Mouse (Mus musculus) left cerebral cortex, adult 8-10 months (tissue): ENCODE results near the gene Dctn1. TPM values are rescaled to one million over a fixed set of nuclear protein-coding genes. Genes with fewer than 3 reads are reported as not detected.
"Not testable (repeated sequence)": the region's sequence is repeated elsewhere in the genome, so short reads cannot be mapped to it uniquely, and the experiment has no call there.

ENCODE experiments used
- DNase-seq, 2 experiments: peaks; one replicate each; pipeline ENCODE4 v3.0.0; 2022; ENCODE audit warnings: low spot score in 2 of 2
- total RNA-seq, 4 experiments: library from RNA; stranded (reverse); gene quantifications; 2 replicates each; pipeline ENCODE4 v1.2.4; 2022

The Dctn1 gene
- total RNA-seq, 4 experiments from 2014 or later, result 347 to 364 (median 356) TPM

- no peak for DNase-seq
These were observed 29.3 kb upstream of the Dctn1 start for GRCm38 (mm10) chr6:83136291-83136880.

- DNase-seq, result no peak
These were observed 28.7 kb upstream of the Dctn1 start for GRCm38 (mm10) chr6:83136881-83137575.

DNA sequence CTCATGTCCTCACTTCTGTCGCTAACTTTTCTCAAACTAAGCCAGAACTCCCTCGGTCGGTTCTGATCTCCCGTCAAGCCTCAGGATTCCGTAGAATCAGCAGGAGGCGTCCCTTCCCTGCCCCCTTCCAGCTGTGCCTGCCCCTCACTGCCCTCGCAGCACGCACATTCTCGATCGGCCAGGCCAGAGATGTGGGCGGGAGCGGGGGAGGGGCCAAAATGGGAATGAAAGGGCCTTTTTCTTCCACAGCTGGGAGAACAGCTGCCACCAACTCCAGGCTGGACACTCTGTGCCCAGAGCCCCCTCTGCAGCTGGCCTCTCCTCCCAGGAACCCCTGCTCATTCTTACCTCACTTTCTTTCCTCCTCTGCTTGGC, 28.2 kb upstream of the Dctn1 start:
- peak; percentile 57 to 80 for DNase-seq

DNA sequence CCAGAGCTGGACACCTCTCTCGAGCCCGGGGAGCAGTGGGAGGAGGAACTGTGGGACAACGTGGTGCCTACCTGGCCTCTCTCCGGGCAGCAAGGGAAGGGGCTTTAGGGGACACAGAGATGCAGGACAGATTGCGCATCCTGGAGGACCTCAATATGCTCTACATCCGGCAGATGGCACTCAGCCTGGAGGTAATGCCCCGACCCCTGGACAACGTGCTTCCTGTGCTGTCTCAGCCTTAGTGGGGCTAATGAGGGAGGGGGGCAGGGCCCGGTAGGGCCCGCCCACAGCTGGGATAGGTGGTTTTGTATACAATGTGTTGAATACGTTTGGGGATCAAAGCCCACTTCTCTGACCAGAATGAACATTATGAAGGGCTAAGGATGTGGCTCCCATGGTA, 27.7 kb upstream of the Dctn1 start:
- no peak for DNase-seq

DNA sequence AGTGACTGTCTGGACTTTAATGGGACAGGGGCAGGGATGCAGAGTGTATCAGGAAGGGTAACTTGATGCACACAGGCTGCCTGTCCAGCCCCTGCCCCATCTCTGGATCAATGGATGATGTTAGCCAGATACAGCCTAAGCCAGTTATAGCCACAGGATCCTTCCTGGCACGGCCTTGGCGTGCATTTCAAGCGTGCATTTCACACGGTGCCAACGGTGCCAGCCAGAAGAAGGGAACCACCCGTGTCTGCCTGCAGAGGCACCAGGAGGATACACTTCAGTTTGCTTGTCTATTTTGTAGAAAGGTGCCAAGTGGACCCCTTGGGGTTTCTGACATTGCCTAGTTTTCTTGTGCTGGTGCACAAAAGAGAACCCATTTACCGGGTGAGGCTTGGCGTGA, 25.7 kb upstream of the Dctn1 start:
- no peak for DNase-seq

GRCm38 (mm10) chr6:83141636-83142035, 24.1 kb upstream of the Dctn1 start:
- no peak for DNase-seq

DNA sequence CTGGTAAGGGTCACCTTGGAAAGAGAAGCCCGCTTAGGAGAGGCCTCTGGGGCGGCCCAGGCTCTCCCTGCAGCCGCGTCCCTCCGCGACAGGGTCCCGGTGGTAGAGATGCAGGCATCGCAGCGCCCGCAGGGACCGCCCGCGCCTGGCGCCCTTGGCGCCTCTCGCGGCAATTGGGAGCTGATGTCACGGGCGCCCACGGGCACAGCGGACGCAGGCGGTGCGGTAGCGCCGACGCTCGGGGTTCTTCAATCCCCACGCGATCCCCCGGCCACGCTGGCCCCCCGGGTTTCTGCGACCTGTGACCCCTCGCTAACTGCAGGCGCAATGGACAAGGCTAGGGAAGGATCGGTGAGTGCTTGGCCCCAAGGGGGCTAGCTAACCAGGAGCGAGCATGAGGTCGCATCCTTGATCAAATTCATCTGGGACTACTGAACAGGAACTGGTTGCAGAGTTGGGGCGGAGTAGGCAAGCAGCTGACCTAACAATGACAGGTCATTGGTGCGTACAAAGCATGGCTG, 23.4 kb upstream of the Dctn1 start:
- DNase-seq, result peak in 1 of 2 experiments; percentile 68

DNA sequence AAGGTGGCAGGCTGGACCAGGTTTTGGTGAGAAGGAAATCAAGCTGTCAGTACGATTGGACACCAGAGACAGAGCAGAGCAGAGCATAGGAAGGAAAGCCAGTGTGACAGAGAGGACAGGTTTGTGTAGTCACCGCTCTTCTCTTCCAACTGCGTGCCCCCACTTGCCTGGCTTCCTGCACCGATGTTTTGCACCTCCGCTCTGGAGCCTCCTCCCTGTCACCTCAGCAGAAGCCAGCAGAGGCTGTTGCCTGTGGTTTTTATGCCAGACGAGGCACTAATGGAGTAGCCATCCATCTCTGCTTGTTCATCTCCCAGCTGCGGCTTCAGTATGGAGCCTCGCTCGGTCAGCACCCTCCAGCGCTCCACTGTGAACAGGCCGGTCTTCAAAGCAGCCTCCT, 22.8 kb upstream of the Dctn1 start:
- DNase-seq, result no peak

- no peak for DNase-seq
These were observed 20.5 kb upstream of the Dctn1 start for GRCm38 (mm10) chr6:83145209-83145608.

GRCm38 (mm10) chr6:83145805-83146204, 19.9 kb upstream of the Dctn1 start:
- DNase-seq, result no peak

DNA sequence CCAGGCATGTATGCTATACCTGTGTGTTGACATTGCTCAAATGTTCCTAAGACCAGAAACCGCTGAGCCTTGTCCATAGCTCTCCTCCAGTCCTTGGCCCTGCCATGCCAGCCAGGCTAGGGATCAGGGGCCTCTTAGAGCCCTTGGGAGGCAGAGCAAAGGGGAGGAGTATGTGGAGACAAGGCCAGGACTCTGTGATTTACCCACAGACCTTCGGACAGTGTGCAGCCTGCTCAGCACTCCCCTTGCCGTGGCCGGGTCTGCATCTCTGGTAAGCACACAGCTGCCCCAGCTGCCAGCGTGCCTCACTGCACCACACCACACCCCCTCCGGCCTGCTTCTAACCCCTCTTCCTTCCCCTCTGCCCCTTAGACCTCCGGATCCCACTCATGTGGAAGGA, 18.4 kb upstream of the Dctn1 start:
- DNase-seq, result no peak

DNA sequence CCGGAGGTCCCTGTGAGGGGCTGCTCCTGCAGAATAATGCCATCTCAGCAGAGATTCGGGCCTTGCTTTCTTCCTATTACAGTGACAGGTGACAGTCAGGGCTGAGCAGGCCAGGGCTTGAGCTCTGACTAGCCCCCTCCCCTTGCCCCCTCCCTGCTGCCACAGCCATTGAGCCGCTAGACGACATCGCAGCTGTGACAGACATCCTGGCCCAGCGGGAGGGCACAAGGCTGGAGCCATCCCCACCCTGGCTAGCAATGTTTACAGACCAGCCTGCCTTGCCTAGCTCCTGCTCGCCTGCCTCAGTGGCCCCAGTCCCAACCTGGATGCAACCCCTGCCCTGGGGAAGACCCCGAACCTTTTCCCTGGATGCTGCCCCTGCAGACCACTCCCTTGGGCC, 14.0 kb upstream of the Dctn1 start:
- no peak for DNase-seq

DNA sequence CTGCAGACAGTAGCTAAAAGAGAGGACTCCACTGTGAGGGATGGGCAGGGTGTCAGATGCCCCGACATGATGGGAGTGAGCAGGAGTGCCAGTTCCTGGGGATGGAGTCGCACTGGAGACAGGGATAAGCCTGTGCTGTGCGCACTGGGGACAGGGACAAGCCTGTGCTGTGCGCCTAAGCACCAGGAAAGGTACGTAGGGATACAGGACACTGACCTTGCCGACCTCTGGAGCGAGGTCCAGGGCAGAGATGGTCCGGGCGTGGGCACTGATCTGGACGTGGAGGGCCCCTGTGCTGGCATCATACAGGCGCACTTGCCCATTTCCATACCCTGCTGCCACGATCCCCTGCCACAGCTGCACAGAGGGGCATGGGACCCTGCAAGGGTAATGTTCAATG, 12.7 kb upstream of the Dctn1 start:
- DNase-seq, result no peak

GRCm38 (mm10) chr6:83153485-83153884, 12.2 kb upstream of the Dctn1 start:
- no peak for DNase-seq

DNA sequence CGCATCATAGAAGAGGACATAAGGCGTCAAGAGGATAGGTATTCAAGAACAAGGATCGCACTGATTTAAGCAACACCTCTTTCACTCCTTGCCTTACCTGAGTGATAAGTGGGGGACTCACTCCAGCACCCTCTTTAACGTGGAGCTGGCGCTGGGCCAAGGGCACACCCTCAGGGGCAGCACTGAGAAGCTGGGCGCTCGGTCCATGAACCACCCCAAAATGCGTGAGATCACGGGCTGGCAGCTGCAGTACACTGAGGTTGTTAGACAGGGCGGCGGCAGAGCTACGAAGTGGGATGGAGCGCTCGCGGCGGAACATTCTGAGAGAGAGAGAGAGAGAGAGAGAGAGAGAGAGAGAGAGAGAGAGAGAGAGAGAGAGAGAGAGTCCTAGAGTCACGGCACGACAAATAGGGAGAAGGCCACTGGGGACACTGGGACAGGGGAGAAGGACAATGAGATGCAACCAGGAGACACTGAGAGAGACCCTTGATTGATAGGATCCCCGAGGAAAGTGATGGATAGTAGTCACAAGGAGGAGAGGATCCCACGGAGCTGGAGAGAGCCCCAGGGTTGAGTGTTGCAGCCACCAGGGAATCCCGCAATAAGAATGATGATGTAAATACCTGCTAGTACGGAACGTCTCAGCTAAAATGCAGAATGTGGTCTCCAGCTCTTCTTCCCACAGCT, 10.0 kb upstream of the Dctn1 start:
- no peak for DNase-seq

DNA sequence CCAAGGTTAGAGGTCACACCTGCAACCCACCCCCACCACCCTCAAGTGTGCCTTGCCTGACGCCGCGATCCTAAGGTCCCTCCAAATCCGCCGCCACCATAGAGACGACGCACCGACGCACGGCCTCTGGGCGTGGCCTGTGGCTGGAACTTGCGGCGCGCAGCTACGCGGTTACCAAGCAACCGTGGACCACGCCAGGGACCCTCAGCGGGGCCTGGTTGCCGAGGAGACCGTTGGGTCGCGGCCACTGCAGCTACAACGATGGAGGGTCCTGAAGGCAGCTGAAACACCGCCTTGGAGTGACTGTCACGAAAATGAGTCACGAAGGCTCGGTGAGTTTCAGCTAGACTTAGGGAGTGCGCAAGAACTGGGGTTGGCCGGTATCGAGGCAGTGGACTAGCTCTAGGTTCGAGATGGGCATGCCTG, 9.4 kb upstream of the Dctn1 start, which contains the start of the genes Wdr54 and 1700003E16Rik:
Wdr54 (minus strand) TSS at position 139 of the 426 bp plus-strand sequence.
1700003E16Rik (plus strand) TSS at position 146 of the 426 bp plus-strand sequence.
- peak; percentile 68 to 75 for DNase-seq

DNA sequence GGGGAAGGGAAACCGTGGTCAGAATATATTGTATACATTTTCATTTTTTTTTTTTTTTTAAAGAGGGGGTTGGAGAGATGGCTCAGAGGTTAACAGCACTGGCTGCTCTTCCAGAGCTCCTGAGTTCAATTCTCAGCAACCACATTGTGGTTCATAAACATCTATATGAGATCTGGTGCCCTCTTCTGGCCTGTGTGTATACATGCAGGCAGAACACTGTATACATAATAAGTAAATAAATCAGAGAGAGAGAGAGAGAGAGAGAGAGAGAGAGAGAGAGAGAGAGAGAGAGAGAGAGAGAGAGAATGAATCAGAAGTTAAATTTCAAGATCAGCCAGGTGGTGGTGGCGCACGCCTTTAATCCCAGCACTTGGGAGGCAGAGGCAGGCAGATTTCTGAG, 6.3 kb upstream of the Dctn1 start:
- DNase-seq, result not testable (repeated sequence)

DNA sequence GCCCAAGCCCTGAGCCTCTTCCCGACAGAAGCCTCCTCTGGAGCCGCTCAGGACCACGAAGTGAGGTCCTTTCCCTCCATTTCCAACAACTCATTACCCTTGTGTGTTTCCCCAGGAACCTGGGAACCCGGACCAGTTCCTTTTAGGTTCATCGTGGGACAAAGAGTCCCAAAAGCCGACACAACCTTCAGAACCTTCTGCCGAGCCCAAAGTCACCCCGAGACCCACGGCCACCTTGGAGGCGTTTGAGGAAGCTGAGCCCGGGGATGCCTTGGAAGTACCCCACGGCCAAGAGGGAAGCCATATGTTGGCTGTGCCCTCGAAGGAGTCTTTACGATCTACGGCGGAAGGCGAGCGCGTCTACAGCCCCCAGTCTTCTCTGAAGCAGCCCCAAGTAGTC, 4.3 kb upstream of the Dctn1 start:
- DNase-seq, result no peak

DNA sequence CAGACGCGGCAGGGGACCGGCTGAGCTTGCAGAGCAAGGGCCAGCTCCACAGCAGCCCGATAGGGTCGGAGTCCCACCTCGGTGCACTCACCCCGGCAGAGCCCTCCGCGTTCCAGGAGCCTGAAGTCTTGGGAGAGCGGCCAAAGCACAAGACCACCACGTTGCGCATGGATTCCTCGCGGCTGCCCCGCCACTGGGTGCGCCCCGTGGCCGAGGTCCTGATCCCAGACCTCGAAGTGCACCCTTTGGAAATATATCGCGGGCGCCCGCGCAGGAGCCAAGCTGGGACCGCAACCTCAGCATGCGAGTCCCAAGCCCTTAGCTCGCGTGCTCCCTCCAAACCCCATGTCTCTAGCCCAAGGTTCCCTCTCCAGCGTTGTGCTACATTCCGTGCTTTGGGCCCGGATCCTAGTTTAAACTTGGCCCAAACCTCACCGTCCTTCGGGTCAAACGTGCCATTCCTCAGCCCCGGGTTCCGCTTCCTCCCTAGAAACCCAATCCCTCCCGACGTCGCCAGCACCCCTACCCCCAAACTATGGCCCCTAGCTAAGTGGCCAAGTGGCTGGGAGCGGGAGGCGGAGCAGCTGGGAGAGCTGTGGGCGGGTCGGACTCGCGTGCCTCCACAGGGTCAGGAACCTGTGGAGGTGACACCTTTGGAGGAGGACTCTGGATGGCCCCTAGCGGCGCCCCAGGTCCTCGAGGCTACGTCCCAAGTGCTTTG, 3.6 kb upstream of the Dctn1 start:
- DNase-seq, result no peak

GRCm38 (mm10) chr6:83162701-83163100, 3.0 kb upstream of the Dctn1 start:
- DNase-seq, result no peak

DNA sequence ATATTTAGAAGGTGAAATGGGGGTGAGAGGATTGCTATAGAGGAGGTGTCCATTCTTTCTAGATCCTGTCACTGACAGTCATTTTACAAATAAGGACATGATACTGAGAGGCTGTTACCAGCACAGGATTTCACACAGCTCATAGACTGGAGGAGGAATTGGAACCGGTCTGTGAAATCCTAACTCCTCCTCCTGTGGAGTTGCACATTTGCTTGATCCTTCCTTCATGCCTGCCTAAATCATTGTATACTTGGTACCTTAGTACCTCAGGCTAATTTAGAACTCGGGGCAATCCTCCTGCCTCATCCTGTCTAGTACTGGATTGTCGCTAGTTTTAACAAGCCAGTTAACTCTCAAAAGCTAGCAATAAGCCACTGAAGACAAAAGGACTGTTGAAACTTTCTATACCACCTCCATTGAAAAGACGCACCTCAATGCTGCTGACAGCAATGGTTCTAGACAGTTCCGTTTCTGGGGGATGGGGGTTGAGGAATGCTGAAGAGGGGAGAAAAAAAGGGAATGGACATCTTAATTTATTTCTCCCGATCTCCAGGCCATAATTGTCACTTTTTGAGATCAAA, 604 bp upstream of the Dctn1 start:
- DNase-seq, result no peak
